Mouse (Mus musculus): Measurements from ENCODE around the gene Eif3d. TPM values are rescaled to one million over a fixed set of nuclear protein-coding genes. Genes with fewer than 3 reads are reported as not detected.

Eif3d gene
- total RNA-seq, 2 experiments from 2014 or later = 96.9 to 102 TPM

- no peak for DNase-seq
These were observed 17.7 kb downstream of the Eif3d start for GRCm38 (mm10) chr15:77952921-77953320.

GRCm38 (mm10) chr15:77949061-77949460 is 21.6 kb downstream of the Eif3d start:
- no peak for DNase-seq

GRCm38 (mm10) chr15:77945711-77946110 is 24.9 kb downstream of the Eif3d start:
- DNase-seq = peak in 1 of 2 experiments; percentile 28

GRCm38 (mm10) chr15:77941563-77941962 is 29.1 kb downstream of the Eif3d start:
- DNase-seq = peak; percentile 35 to 39

- DNase-seq = no peak
These were observed 32.1 kb downstream of the Eif3d start for GRCm38 (mm10) chr15:77938516-77938915.

GRCm38 (mm10) chr15:77935673-77936375 is 34.8 kb downstream of the Eif3d start:
- DNase-seq = peak; percentile 57 to 68

GRCm38 (mm10) chr15:77934968-77935367 is 35.6 kb downstream of the Eif3d start:
- no peak for DNase-seq

GRCm38 (mm10) chr15:77934326-77934725 is 36.3 kb downstream of the Eif3d start:
- DNase-seq = no peak

- DNase-seq = peak; percentile 98 to 99
These were observed 36.8 kb downstream of the Eif3d start for GRCm38 (mm10) chr15:77933770-77934169.

GRCm38 (mm10) chr15:77933222-77933621 is 37.4 kb downstream of the Eif3d start:
- DNase-seq = no peak

GRCm38 (mm10) chr15:77931689-77932016 is 39.0 kb downstream of the Eif3d start:
- no peak for DNase-seq

GRCm38 (mm10) chr15:77930986-77931688 is 39.5 kb downstream of the Eif3d start:
- DNase-seq = no peak

GRCm38 (mm10) chr15:77929804-77930203 is 40.8 kb downstream of the Eif3d start:
- DNase-seq = no peak

GRCm38 (mm10) chr15:77928673-77929331 is 41.8 kb downstream of the Eif3d start, which contains the start of gene Txn2:
Txn2 (minus strand) TSS chr15:77929006.
- peak; percentile 98 for DNase-seq

- DNase-seq = no peak
These were observed 42.5 kb downstream of the Eif3d start for GRCm38 (mm10) chr15:77928091-77928490.

GRCm38 (mm10) chr15:77926921-77927320 is 43.7 kb downstream of the Eif3d start:
- DNase-seq = no peak

GRCm38 (mm10) chr15:77925195-77925594 is 45.4 kb downstream of the Eif3d start:
- DNase-seq = no peak

GRCm38 (mm10) chr15:77923267-77924035 is 47.2 kb downstream of the Eif3d start:
- DNase-seq = no peak

- no peak for DNase-seq
These were observed 47.9 kb downstream of the Eif3d start for GRCm38 (mm10) chr15:77922710-77923109.

- DNase-seq = no peak
These were observed 49.0 kb downstream of the Eif3d start for GRCm38 (mm10) chr15:77921636-77922035.

GRCm38 (mm10) chr15:77920511-77921462 is 49.8 kb downstream of the Eif3d start:
- DNase-seq = no peak

Measured in layer of hippocampus, postnatal 36 days (tissue).